Mouse (Mus musculus) embryo, embryonic 11.5 days (tissue): Measurements from ENCODE around the gene H6pd.
A peak's percentile ranks its signal among the peaks of the same experiment; 100 is the strongest.

Experiments used
- DNase-seq: peaks from one replicate; pipeline ENCODE4 v3.0.0-alpha.2; 2012; ENCODE audit warnings: low read depth, low spot score

Gene H6pd

GRCm38 (mm10) chr4:149998786-149999509 is 9.9 kb downstream of the H6pd start:
- no peak for DNase-seq

DNA sequence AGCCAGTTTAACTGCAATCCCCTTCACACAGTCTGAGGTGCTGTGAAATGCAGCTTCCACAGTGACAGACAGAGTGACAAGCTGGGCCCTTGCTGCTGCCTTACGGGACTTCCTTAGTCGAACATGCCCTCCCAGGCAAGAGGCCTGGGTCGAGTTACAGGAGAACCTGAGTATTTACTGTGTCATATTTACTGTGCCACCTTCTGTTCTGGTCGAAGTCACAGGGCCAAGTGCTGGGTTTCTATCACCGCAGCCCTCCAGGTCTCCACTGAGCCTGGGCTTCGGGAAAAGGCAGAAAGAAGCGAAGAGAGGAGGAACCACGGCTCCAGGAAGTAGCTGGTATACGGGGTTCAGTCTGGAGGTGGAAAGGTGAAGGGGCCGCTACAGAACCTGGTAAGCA is 10.8 kb downstream of the H6pd start:
- DNase-seq = no peak

DNA sequence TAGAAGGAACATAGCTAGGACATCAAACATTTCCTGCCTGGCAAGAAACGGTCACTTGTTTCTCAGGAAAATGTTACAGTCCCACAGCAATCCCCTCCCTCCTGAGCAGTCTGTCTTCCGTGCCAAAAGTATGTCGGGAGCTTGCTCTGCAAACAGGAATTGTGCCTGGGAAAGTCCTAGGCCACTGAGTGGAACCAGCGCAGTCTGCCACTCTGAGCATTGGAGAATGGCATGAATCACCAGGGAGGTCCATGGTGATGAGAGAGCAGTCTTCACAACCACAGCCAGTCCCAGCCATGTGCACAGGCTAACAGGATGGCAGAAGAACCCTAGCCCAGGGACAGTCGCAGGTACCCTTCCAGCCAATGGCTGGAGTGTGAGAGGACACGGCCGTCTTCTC is 12.4 kb downstream of the H6pd start:
- DNase-seq = no peak

DNA sequence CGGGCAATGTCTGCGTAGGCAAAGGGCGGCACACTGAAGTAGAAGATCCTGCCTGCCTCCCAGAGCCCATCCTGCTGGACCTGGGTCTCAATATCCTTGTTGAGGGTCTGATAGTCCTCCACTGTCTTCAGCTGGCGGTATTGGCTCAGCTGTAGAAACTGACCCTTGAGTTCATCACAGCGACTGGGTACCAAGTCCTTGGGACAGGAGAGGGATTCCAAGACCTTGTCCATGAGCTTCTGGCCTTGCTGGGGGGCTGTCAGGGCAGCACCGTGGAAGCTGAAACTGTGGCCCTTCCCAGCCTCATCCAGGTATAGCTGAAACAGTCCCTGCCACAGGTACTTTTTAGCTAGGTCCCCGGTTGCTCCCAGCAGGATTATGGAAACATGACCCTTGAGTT is 12.9 kb downstream of the H6pd start:
- DNase-seq = no peak

- DNase-seq = no peak
Measured at GRCm38 (mm10) chr4:149994218-149994617, 14.6 kb downstream of the H6pd start.

GRCm38 (mm10) chr4:149992670-149993032 is 16.2 kb downstream of the H6pd start:
- no peak for DNase-seq

DNA sequence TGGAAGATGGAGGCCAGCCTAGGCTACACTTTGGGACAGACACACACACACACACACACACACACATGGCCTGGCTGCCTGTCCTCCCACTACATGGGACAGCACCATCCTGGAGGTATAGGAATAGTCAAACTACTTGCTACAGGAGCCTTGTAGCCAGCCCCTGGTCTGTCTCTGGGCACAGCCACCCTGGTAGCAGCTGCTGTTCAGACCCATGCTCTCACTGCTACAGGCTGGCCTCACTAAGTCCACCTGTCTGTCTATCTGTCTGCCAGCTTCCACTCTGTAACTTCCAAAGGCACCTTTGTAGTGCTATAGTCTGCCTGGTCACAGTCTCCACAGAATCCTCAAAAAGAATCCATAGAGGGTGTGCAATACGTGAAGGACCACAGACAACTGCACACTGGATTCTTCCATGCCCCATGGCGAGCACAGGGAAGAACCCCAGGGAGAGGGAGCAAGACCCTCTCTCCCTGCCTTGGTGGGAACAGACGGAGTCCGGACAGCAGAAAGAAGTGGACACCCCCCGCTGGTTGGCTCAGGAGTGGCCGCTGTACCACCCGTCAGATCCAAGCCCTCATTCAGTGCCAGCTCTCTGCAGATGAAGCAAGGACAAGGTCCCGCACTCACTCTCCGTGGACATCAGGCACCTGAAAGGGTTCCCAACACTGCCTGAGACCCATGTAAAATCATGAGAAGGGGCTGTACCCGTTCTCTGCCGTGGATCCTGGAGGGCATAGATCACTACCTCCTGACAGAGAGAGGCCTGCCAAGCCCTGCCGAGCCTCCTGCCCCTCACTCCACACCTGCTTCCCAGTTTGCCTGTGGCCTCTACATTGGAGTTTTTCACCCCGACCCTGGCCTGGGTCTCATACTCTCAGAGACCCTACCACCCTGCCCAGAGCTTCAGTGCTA is 16.8 kb downstream of the H6pd start:
- no peak for DNase-seq

DNA sequence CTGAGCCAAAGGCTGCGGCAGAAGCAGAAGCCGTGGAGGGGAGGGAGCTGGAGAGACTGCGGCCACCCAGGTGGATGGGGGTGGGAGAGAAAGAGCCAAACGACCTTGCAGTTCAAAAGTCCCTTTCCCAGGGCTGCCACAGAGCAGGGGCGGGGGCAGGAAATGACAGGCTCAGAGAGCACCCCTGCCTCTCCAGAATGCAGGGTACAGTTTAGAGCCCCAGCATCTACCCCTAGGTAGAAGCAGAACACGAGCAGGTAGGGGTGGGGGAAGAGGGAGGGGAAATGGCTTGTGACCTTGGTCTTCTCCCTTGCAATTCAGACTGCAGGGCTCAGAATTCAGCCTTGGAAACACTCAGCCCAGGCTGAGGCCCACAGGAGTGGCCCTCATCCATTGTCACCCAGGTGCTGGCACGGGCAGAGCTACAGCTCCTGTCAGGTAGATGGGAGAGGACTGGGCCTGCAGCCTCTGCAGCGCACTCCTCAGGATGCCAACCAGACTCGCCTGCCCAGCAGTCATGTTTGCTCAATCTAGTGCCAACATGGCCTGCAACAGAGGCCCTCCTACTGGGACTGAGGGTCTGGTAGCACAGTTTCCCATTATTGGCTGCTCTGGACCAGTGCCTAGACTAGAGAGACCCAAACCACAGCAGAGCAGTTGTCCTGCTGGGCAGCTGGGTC is 17.7 kb downstream of the H6pd start:
- DNase-seq = no peak

DNA sequence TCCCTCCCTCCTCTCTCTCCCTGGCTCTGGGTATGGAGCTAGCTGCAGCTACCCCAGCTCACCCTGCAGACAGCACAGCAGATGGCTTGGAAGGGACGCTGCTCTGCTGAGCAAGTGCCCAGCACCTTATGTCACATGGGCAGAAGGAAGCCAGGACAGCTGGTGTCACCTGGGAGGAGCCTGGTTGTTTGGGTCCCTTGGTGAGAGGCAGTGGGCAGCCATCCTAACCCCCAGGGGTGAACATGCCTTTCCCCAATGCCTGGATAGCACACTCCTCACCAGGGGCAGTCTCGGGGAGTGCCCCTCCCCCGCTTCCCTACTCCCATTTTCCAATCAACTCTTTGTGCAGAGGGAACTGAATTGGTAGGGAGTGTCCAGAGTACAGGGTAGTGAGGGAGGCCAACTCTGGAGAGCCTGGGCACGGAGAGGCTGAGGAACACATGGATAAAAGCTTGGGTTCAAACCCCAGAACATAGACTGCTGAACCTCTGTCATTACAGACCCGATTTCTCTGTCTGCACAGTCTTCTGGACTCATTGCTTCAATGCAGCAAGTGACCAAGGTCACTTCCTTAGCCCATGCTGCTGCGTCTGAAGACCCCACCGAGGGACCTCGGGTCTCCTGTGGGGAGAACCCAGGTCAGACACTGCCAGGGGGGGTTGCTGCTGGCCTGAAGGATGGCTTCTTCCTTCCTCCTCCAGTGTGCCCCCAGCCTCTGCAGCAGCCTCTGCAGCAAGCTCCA is 18.4 kb downstream of the H6pd start:
- DNase-seq = no peak

- DNase-seq = peak; percentile 65
Measured at GRCm38 (mm10) chr4:149988931-149989556, 19.8 kb downstream of the H6pd start.

DNA sequence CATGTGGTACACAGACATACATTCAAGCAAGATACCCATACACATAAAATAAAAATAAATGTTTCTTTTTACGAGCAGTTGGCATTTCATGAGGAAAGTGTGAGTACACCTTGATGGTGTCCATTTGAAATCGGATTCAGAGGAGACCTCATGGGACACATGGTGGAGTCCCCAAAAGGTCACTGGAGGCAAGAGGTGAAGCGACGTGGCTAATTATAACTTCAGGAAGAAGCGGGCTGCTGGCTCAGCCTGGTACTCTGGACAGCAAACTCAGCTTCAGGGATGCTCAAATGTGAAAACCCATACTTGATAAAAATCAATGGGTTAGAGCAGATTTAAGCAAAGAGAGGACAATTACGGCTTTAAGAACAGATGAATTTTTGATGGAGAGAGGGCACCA is 20.5 kb downstream of the H6pd start:
- DNase-seq = no peak

DNA sequence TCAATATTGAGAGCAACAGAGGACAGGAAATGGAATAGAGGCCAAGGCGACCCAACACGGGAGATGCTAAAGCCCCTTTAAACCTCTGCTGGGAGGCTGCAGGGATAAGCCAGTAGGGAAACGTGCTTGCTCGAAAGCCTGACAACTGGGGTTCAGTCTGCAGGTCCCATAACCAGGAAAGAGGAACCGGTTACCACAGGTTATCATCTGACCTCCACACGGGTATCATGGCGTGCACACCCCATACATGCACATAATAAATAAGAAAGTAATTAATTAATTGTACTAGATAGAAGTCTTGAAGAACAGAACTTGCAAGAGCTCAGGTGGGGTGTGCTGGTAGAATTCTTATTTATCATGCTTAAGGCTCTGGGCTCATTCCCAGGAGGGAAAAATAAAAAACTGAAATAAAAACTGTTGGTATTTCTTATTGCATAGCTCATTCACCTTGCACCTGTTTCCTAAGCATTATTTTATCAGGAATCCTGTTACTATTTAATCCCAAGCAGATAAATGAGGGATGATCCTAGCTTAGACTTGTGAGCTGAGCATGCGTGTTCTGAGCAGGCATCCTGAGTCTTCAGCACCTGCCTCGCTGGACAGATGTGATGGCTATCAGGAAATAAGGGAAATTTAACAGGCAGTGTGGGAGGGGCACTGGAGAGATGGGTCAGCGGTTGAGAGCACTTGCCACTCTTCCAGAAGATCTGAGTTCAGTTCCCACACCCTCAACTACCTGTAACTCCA is 22.0 kb downstream of the H6pd start:
- DNase-seq = no peak

- no peak for DNase-seq
Measured at GRCm38 (mm10) chr4:149983921-149984645, 24.7 kb downstream of the H6pd start.

GRCm38 (mm10) chr4:149982154-149982553 is 26.7 kb downstream of the H6pd start:
- DNase-seq = no peak

- DNase-seq = peak; percentile 75
Measured at GRCm38 (mm10) chr4:149979819-149980308, 29.0 kb downstream of the H6pd start.

DNA sequence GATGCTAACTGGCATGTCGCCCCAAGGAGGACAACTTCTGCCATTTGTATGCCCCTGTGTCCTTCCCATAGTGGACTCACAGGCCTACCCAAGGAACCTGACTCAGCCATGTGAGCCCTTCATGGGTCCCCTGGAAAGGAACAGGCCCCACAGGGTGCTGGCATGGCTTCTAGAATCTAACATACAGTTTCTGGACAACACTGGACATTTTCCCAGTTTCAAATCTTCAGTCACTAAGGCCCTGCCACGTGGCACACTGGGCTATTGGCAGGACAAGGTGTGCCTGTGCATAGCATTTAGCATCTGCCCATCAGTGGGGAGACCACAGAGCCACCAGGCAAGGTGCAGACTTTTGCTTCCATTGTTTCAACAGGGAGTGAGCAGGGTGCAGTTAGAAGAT is 30.0 kb downstream of the H6pd start:
- DNase-seq = no peak

DNA sequence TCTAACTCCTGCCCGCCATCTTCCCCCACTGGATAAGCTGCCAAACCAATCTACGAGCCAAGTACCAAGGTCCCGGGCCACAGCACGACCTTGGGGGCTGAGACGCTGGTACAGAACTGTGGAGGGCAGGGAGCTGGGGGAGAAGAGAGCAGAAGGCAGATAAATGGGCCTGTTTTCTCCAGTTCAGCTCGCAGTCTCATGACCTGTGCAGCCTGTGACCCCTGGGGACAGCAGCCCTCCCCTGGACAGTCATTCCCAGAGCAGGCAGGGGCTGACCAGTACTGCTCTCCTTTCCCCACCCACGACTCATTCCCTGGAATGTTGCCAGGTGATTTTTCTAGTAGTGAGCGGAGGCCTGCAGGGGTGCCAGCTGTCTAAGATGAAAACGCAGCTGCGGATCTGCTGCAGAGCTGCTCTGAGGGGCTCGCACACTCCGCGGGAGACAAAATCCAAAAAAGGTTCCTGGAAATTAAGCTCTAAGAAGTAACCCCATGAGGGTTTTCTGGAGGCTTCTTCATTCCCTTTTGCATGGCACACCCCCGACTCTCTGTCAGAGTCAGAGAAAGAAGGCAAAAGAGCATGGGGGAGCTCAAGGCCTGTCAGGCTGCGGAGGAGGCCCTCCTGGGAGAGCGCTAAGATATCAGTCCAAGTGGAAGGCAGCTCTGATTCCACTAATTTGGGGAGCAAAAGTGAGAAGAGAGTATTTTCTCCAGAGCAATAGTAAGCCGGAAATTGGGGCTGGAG is 30.9 kb downstream of the H6pd start:
- no peak for DNase-seq

DNA sequence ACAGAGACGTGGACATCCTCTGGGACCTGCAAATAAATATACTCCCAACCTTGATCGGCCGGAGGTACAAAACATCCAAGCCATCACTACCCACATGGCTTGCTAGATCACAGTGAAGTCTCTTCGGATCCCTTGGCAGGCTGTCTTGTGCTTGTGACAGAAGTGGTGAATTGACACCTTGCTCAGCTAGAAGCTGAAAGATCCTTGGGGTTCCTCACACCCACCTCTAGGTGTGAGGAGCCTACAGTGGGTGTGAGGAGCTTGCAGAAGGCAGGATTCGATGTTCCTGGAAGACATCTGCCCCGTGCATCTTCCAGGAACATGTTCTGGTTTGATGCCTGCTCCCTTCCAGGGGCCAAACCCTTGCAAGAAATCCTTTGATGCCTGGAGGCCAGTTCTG is 31.6 kb downstream of the H6pd start:
- DNase-seq = no peak

- no peak for DNase-seq
Measured at GRCm38 (mm10) chr4:149975730-149976254, 33.0 kb downstream of the H6pd start.
